Mouse (Mus musculus) liver, postnatal 0 days (tissue): ENCODE results near the gene Dppa2. TPM values are rescaled to one million over a fixed set of nuclear protein-coding genes. Genes with fewer than 3 reads are reported as not detected.
A peak's percentile ranks its signal among the peaks of the same experiment; 100 is the strongest.

ENCODE experiments used
- ATAC-seq: fragments of 200-750 bp; cut with Nextera tagmentation; 2 replicates; pipeline ENCODE4 v1.8.0; 2017; ENCODE audit warnings: mild to moderate bottlenecking, moderate library complexity
- DNase-seq: peaks from one replicate; pipeline ENCODE4 v3.0.0-alpha.2; 2016
- H3K27ac ChIP-seq: fragments of 300-500 bp; sonication (generic); 2 replicates; pipeline ENCODE4 v1.5.1; 2014; ENCODE audit warnings: antibody characterized with exemption, moderate library complexity, mild to moderate bottlenecking, low read depth
- H3K27me3 ChIP-seq: fragments of 300-500 bp; sonication (generic); 2 replicates; pipeline ENCODE4 v1.6.1; 2014; ENCODE audit warnings: low read length, control low read depth, mixed read lengths; ENCODE audit not compliant: insufficient read depth
- H3K36me3 ChIP-seq: fragments of 300-500 bp; sonication (generic); replicated peaks from 2 replicates; pipeline ENCODE4 v1.6.1; 2014; ENCODE audit warnings: mild to moderate bottlenecking, control low read depth, low read length, moderate library complexity, mixed read lengths; ENCODE audit not compliant: insufficient read depth
- H3K4me1 ChIP-seq: fragments of 300-500 bp; sonication (generic); 2 replicates; pipeline ENCODE4 v1.6.1; 2014; ENCODE audit warnings: antibody characterized with exemption, mild to moderate bottlenecking, control low read depth; ENCODE audit not compliant: insufficient read depth
- H3K4me2 ChIP-seq: fragments of 300-500 bp; sonication (generic); 2 replicates; pipeline ENCODE4 v1.6.1; 2014; ENCODE audit warnings: low read depth, mild to moderate bottlenecking, low read length, moderate library complexity, mixed read lengths
- H3K4me3 ChIP-seq: fragments of 300-500 bp; sonication (generic); 2 replicates; pipeline ENCODE4 v1.5.1; 2014; ENCODE audit warnings: low read depth, low read length
- H3K9ac ChIP-seq: fragments of 300-500 bp; sonication (generic); replicated peaks from 2 replicates; pipeline ENCODE4 v1.6.1; 2014; ENCODE audit warnings: mild to moderate bottlenecking, moderate library complexity
- H3K9me3 ChIP-seq: fragments of 300-500 bp; sonication (generic); 2 replicates; pipeline ENCODE4 v1.6.1; 2016; ENCODE audit warnings: mild to moderate bottlenecking, control low read depth, low read length, mixed read lengths
- CTCF ChIP-seq: sonication (generic); IDR thresholded peaks from 2 replicates; pipeline ENCODE4 v1.5.1; 2016; ENCODE audit warnings: antibody characterized with exemption, low read depth
- EP300 ChIP-seq: IDR thresholded peaks from 2 replicates; pipeline ENCODE4 v1.6.1; 2016; ENCODE audit warnings: antibody characterized with exemption, low read depth, mild to moderate bottlenecking
- WGBS: fragments of 180-500 bp; shearing (Covaris S2); extraction: QIAGEN DNeasy Blood & Tissue Kit; methylation state at CpG from one replicate; pipeline ENCODE4 v1.1.7; 2014; ENCODE audit not compliant: insufficient replicate concordance; 5-methylcytosine and 5-hydroxymethylcytosine counted together
- polyA plus RNA-seq: library from polyadenylated mRNA; unstranded; fragments of >200 nt; fragmentation: Nextera tagmentation; extraction: Ambion mirVana; gene quantifications from 2 replicates; pipeline ENCODE4 v1.2.1, GENCODE M21; 2015

Gene Dppa2
- polyA plus RNA-seq, 1 experiment from 2014 or later, result not detected

GRCm38 (mm10) chr16:48309912-48310630 is 6.4 kb downstream of the Dppa2 start:
- no peak for ATAC-seq
- H3K9ac ChIP-seq, result no peak overlapping the region
- H3K27me3 ChIP-seq, result no peaks in the 10 kb centered on the region
- TF ChIP-seq EP300, result no peak
- TF ChIP-seq CTCF, result no peak
- H3K4me1 ChIP-seq, result no peaks in the 10 kb centered on the region
- H3K4me2 ChIP-seq, result no peak overlapping the region
- no peaks in the 10 kb centered on the region for H3K9me3 ChIP-seq
- DNase-seq, result no peak
- no peak overlapping the region for H3K27ac ChIP-seq
- no peaks in the 10 kb centered on the region for H3K36me3 ChIP-seq
- WGBS, result 75% methylated on average over 12 of the region's 12 CpGs
- H3K4me3 ChIP-seq, result no peak overlapping the region

DNA sequence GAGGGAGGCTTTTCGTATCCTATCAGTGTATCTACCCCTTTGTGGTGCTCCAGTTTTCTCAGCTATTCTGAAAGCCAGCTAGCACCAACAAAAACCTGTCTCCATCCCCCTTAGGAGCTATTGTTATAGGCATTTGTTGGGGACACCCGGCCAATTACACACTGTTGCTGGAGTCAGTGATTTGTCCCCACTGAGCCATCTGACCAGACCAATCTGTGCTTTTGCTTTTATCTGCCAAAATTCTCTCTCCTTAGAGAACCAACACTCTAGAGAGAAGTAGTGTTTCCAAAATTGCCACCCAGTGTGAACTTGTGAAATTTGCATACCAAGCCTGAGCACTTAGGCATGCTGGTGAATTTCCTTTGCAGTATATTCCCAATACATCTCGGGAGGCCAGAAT is 11.6 kb downstream of the Dppa2 start:
- TF ChIP-seq EP300 (no peak), CTCF (no peak)
- H3K36me3 ChIP-seq, result no peaks in the 10 kb centered on the region
- H3K27me3 ChIP-seq, result no peaks in the 10 kb centered on the region
- no peak overlapping the region for H3K4me3 ChIP-seq
- ATAC-seq (no peak), DNase-seq (no peak)
- H3K9ac ChIP-seq, result no peak overlapping the region
- no peak overlapping the region for H3K27ac ChIP-seq
- H3K4me2 ChIP-seq, result no peak overlapping the region
- H3K9me3 ChIP-seq, result no peaks in the 10 kb centered on the region
- WGBS, result 82% methylated on average over 3 of the region's 3 CpGs
- no peaks in the 10 kb centered on the region for H3K4me1 ChIP-seq

DNA sequence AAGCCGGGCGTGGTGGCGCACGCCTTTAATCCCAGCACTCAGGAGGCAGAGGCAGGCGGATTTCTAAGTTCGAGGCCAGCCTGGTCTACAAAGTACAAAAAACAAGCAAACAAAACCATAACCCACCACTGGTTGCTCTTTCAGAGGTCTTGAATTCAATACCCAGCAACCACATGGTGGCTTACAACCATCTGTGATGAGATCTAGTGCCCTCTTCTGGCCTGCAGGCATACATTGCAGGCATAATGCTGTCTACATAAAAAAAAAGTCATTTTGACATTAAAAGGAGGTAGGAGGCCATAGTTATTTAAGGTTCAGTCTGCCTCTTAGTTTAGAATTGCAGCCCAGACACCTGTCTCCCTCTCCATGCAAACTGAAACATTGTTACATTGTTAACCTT is 17.1 kb downstream of the Dppa2 start:
- ATAC-seq (no peak), DNase-seq (no peak)
- H3K36me3 ChIP-seq, result no peaks in the 10 kb centered on the region

DNA sequence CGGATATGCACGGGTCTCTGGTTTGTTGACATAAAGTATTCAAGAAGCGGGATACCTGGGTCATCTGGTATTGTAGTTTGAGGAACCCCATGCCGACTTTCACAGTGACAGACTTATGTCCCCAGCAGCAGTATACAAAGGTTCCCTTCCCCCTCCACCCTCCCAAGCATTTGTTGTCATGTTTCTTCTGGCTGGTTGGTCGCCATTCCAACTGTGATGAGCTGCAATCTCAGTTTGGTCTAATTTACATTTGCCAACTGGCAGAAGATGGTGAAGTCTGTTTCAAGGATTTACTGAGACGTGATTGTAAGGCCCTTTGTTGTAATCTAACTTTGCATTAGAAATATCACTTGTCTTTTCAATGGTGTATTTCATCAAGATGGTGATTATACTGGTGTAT is 19.4 kb downstream of the Dppa2 start:
- H3K4me2 ChIP-seq, result no peak overlapping the region
- no peaks in the 10 kb centered on the region for H3K27me3 ChIP-seq
- TF ChIP-seq CTCF (no peak), EP300 (no peak)
- no peaks in the 10 kb centered on the region for H3K36me3 ChIP-seq
- no peak overlapping the region for H3K4me3 ChIP-seq
- no peak overlapping the region for H3K27ac ChIP-seq
- no peaks in the 10 kb centered on the region for H3K9me3 ChIP-seq
- WGBS, result 69% methylated on average over 6 of the region's 6 CpGs
- H3K4me1 ChIP-seq, result no peaks in the 10 kb centered on the region
- H3K9ac ChIP-seq, result no peak overlapping the region
- ATAC-seq (no peak), DNase-seq (no peak)

More for the DNA sequence above, 17.1 kb downstream of the Dppa2 start:
- Histone ChIP-seq H3K27ac (no peak overlapping the region), H3K4me2 (no peak overlapping the region), H3K9me3 (no peaks in the 10 kb centered on the region), H3K4me3 (no peak overlapping the region), H3K4me1 (no peaks in the 10 kb centered on the region), H3K27me3 (no peaks in the 10 kb centered on the region), H3K9ac (no peak overlapping the region)
- TF ChIP-seq EP300 (no peak), CTCF (peak; percentile 40)
- 88% methylated on average over 6 of the region's 6 CpGs for WGBS

GRCm38 (mm10) chr16:48323602-48324345 is 20.1 kb downstream of the Dppa2 start:
- Histone ChIP-seq H3K4me1 (no peaks in the 10 kb centered on the region), H3K4me2 (no peak overlapping the region), H3K27ac (no peak overlapping the region), H3K27me3 (no peaks in the 10 kb centered on the region), H3K9me3 (no peaks in the 10 kb centered on the region), H3K4me3 (no peak overlapping the region), H3K9ac (no peak overlapping the region), H3K36me3 (no peaks in the 10 kb centered on the region)
- DNase-seq (no peak), ATAC-seq (no peak)
- TF ChIP-seq CTCF (no peak), EP300 (no peak)
- 74% methylated on average over 8 of the region's 8 CpGs for WGBS

DNA sequence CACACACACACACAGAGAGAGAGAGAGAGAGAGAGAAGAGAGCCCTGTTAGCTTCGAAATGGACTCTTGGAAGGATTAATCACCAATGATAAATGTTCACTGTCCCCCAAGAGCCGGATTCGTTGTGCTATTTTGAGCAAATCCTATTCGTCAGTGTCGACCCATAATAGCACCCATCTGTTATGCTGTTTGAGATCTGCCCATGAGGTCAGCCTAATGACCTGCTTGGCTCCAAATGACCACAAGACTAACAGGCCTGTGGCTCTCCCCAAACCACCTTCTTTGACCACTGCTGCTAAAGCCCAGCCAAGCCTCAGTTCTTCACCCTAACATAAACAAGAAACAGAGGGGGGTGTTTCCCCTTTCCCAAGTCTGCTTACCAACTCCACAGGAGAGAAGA is 23.2 kb downstream of the Dppa2 start:
- WGBS, result 50% methylated on average over 5 of the region's 5 CpGs
- Histone ChIP-seq H3K27ac (no peak overlapping the region), H3K9ac (no peak overlapping the region), H3K4me2 (no peak overlapping the region), H3K9me3 (no peaks in the 10 kb centered on the region), H3K4me1 (no peaks in the 10 kb centered on the region), H3K36me3 (no peaks in the 10 kb centered on the region), H3K4me3 (no peak overlapping the region), H3K27me3 (no peaks in the 10 kb centered on the region)
- ATAC-seq (no peak), DNase-seq (no peak)
- TF ChIP-seq EP300 (no peak), CTCF (no peak)
